Mouse (Mus musculus) liver, adult 2 months (tissue): ENCODE measurements around the gene Hic1.

Experiments
- CTCF ChIP-seq: fragments of 200-500 bp; IDR thresholded peaks from 2 replicates; pipeline ENCODE4 v1.5.1; 2011; ENCODE audit warnings: low read depth, low read length, control low read depth
- POLR2A ChIP-seq: fragments of 200-500 bp; IDR thresholded peaks from 2 replicates; pipeline ENCODE4 v1.6.1; 2011; ENCODE audit warnings: low read length, control low read depth; ENCODE audit not compliant: insufficient read depth; ENCODE audit errors: extremely low read depth

GRCm38 (mm10) chr11:75173095-75173798, 3.9 kb upstream of the Hic1 start:
- TF ChIP-seq POLR2A: no peak
- no peak for TF ChIP-seq CTCF
